Mouse (Mus musculus): ENCODE data around the gene Glrb. TPM values are rescaled to one million over a fixed set of nuclear protein-coding genes. Genes with fewer than 3 reads are reported as not detected.

Gene Glrb
- polyA plus RNA-seq, 1 experiment from 2014 or later, result 0.09 TPM

- Histone ChIP-seq H3K4me1 (replicated peaks) (no peaks in the 10 kb centered on the region), H3K27ac (replicated peaks) (no peak overlapping the region), H3K4me3 (replicated peaks) (no peak overlapping the region), H3K27me3 (no peaks in the 10 kb centered on the region), H3K4me2 (no peak overlapping the region), H3K9me3 (replicated peaks) (no peaks in the 10 kb centered on the region), H3K9ac (no peak overlapping the region), H3K36me3 (replicated peaks) (no peaks in the 10 kb centered on the region)
- no peak for ATAC-seq (ENCODE audit: insufficient read depth)
- WGBS (ENCODE audit: insufficient replicate concordance), result 58% methylated on average over 1 of the region's 1 CpGs
Measured at GRCm38 (mm10) chr3:80818619-80819018, 94.8 kb downstream of the Glrb start.

GRCm38 (mm10) chr3:80813734-80814133 lies 99.7 kb downstream of the Glrb start:
- ATAC-seq (ENCODE audit: insufficient read depth), result no peak
- Histone ChIP-seq H3K27me3 (no peaks in the 10 kb centered on the region), H3K9me3 (replicated peaks) (no peaks in the 10 kb centered on the region), H3K4me3 (replicated peaks) (no peak overlapping the region), H3K36me3 (replicated peaks) (no peaks in the 10 kb centered on the region), H3K9ac (no peak overlapping the region), H3K4me1 (replicated peaks) (no peaks in the 10 kb centered on the region), H3K4me2 (no peak overlapping the region), H3K27ac (replicated peaks) (no peak overlapping the region)

DNA sequence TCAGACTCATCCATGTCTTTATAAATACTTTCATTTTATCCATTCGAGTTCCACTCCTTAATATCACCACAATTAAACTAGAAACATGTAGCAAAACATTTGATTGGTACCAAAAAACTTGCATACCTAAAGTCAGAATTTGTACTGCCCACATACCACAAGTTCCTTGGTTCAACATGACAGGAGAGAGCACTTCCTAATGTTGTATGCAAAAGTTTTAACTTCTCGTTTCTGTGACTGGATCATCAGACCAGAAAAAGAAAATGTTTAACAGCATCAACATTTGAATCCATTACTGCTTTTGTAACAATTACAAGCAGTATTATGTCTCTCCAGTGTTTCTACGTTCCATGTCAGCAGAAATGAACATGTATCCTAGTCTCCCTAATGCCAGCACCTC lies 101.2 kb downstream of the Glrb start:
- no peaks in the 10 kb centered on the region for H3K36me3 ChIP-seq (replicated peaks)
- H3K9me3 ChIP-seq (replicated peaks), result no peaks in the 10 kb centered on the region
- H3K4me2 ChIP-seq, result no peak overlapping the region
- no peak overlapping the region for H3K4me3 ChIP-seq (replicated peaks)
- no peak for ATAC-seq (ENCODE audit: insufficient read depth)
- 32% methylated on average over 3 of the region's 3 CpGs for WGBS (ENCODE audit: insufficient replicate concordance)
- no peaks in the 10 kb centered on the region for H3K4me1 ChIP-seq (replicated peaks)
- H3K27me3 ChIP-seq, result no peaks in the 10 kb centered on the region
- no peak overlapping the region for H3K27ac ChIP-seq (replicated peaks)
- no peak overlapping the region for H3K9ac ChIP-seq

DNA sequence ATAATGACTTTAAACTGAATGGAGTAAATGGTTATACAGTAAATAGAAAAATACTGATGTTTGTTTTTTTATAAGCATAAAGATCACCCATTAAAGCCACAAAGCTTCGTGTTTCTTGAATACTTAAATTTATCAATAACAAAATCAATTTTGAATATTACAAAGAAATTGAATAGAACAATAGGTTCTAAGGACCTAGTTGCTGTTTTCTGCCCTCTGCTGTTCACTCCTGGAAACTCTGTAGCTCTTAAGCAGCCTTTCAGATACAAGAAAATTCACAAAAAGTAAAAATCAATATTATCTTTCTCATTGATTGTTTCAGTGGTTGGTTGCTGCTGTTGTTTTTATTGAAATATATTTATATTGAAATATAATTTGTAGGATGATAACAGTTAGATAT lies 108.1 kb downstream of the Glrb start:
- H3K4me3 ChIP-seq (replicated peaks), result no peak overlapping the region
- WGBS (ENCODE audit: insufficient replicate concordance), result 5% methylated on average over 1 of the region's 1 CpGs
- ATAC-seq (ENCODE audit: insufficient read depth), result no peak

GRCm38 (mm10) chr3:80803811-80804210 lies 109.6 kb downstream of the Glrb start:
- WGBS (ENCODE audit: insufficient replicate concordance), result 43% methylated on average over 1 of the region's 1 CpGs
- no peak overlapping the region for H3K4me3 ChIP-seq (replicated peaks)
- H3K4me1 ChIP-seq (replicated peaks), result no peaks in the 10 kb centered on the region
- H3K36me3 ChIP-seq (replicated peaks), result no peaks in the 10 kb centered on the region
- H3K9ac ChIP-seq, result no peak overlapping the region
- H3K27me3 ChIP-seq, result peaks cover 29% of the 10 kb centered on the region
- no peak for ATAC-seq (ENCODE audit: insufficient read depth)
- no peaks in the 10 kb centered on the region for H3K9me3 ChIP-seq (replicated peaks)
- H3K4me2 ChIP-seq, result no peak overlapping the region
- H3K27ac ChIP-seq (replicated peaks), result no peak overlapping the region

More for the DNA sequence above, 108.1 kb downstream of the Glrb start:
- H3K9ac ChIP-seq, result no peak overlapping the region
- H3K9me3 ChIP-seq (replicated peaks), result no peaks in the 10 kb centered on the region
- H3K4me2 ChIP-seq, result no peak overlapping the region
- H3K27ac ChIP-seq (replicated peaks), result no peak overlapping the region
- no peaks in the 10 kb centered on the region for H3K4me1 ChIP-seq (replicated peaks)
- H3K27me3 ChIP-seq, result peaks cover 26% of the 10 kb centered on the region
- no peaks in the 10 kb centered on the region for H3K36me3 ChIP-seq (replicated peaks)

DNA sequence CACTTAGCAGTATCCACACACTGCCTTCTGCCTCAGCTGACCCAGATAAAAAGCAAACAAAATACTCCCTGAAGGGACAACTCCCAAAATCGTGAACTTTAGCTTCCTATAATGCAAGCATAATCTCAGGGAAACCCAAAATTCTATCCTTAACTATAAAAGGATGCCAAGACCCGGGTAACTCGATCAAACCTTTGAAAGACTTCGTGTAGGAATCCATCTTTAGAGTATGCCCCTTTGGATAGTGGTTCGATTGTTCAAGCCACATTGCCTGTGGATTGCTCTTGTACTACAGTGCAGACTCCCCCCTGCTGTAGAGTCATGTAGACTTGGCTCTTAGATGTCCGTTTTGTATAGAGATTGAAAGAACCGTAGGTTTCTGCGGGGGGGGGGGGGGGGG lies 110.2 kb downstream of the Glrb start:
- H3K4me2 ChIP-seq, result no peak overlapping the region
- peaks cover 29% of the 10 kb centered on the region for H3K27me3 ChIP-seq
- ATAC-seq (ENCODE audit: insufficient read depth), result no peak

DNA sequence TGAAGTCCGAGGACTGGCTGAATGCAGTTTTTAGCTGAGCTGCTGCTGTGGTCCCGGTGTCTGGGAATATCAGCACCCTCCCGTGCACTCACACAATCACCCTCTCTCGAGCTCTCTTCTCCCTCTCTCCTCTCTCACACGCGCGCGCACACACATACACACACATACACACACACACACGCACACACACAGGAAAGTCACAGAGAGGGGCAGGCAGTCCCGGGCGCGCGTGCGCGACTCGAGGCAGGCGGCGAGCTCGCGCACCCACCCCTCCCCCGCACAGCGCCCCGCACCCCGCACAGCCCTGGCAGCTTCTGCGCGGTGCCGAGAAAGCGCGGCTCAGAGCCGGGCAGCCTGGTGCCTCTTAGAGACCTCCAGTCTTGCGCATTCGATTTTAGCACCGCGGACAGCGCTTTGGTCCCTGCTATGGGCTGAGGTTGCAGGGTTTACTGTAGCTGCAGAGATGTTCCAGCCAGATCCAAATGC lies 110.8 kb downstream of the Glrb start, which contains the start of gene Gria2:
Gene Gria2 (minus strand): TSS at position 240 of the 486 bp plus-strand sequence.
- Histone ChIP-seq H3K27ac (replicated peaks) (no peak within 1 kb of the TSS), H3K4me2 (peak within 1 kb of the TSS; percentile 50), H3K4me1 (replicated peaks) (no peaks in the 10 kb centered on the region), H3K27me3 (peaks cover 29% of the 10 kb centered on the region), H3K4me3 (replicated peaks) (no peak within 1 kb of the TSS), H3K9me3 (replicated peaks) (no peaks in the 10 kb centered on the region), H3K36me3 (replicated peaks) (no peaks in the 10 kb centered on the region), H3K9ac (no peak within 1 kb of the TSS)
- ATAC-seq (ENCODE audit: insufficient read depth), result no peak
- 1% methylated on average over 35 of the region's 35 CpGs for WGBS (ENCODE audit: insufficient replicate concordance)

More for the DNA sequence above, 110.2 kb downstream of the Glrb start:
- Histone ChIP-seq H3K9ac (no peak overlapping the region), H3K27ac (replicated peaks) (no peak overlapping the region), H3K4me3 (replicated peaks) (no peak overlapping the region), H3K9me3 (replicated peaks) (no peaks in the 10 kb centered on the region), H3K4me1 (replicated peaks) (no peaks in the 10 kb centered on the region), H3K36me3 (replicated peaks) (no peaks in the 10 kb centered on the region)
- WGBS (ENCODE audit: insufficient replicate concordance), result 50% methylated on average over 8 of the region's 8 CpGs

DNA sequence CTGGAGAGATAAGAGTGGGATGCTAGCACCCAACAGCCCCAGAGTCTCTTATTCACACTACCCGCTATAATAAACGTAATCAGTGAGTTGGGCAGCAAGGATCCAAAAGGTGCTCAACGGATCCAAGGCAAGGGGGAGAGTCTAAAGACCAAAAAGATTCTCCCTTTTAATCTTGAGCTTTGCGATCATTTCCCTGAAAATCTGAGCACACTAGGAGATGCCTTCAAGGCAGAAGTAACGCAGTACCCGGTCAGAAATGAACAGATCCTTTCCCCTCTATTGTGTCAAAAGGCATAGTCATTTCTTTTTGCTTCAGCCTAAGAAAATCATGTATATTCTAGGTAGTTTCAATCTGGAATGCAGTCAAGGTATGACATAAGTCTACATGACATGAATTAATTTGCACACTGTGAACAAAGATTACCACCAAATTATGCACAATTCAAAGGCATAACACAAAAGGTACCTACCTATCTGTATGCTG lies 111.6 kb downstream of the Glrb start:
- Histone ChIP-seq H3K4me2 (no peak overlapping the region), H3K4me3 (replicated peaks) (no peak overlapping the region), H3K4me1 (replicated peaks) (no peaks in the 10 kb centered on the region), H3K27me3 (peaks cover 29% of the 10 kb centered on the region), H3K27ac (replicated peaks) (no peak overlapping the region), H3K36me3 (replicated peaks) (no peaks in the 10 kb centered on the region), H3K9me3 (replicated peaks) (no peaks in the 10 kb centered on the region), H3K9ac (no peak overlapping the region)
- 21% methylated on average over 6 of the region's 6 CpGs for WGBS (ENCODE audit: insufficient replicate concordance)
- ATAC-seq (ENCODE audit: insufficient read depth), result no peak

DNA sequence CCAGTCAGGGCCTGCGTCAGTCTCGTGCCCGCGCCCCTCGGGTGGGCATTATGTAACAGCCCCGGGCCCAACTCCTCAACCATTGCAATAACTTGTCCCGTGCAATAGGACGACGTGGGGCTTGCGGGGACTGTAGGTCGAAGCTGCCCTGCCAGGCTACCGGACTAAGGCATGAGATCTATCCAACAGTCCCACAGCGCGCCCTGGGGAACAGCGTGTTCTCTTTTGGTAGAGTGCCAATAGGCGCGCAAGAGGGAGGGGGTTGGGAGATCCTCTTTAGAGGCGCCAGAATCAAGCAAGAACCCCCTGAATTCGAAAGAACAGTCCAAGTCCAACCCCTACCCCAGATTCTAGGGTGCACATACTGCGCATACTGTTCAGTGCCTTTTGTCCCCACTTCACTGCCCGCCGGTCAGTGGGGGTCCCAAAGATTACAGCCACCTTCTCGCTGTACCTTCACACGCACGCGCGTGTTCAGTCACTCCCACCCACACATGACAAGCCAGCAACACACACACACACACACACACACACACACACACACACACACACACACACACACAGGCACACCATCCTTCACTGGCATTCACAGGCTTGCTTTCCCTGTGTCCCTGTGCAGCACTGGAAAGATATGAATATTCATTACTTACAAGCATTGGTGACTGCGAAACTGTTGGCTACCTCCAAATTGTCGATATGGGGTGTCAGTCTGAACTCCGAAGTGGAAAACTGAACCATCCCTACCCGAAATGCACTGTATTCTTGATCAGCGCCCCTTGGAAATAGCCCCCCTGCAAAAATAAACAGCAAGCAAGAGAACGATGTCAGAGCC lies 112.2 kb downstream of the Glrb start:
- Histone ChIP-seq H3K9me3 (replicated peaks) (no peaks in the 10 kb centered on the region), H3K4me1 (replicated peaks) (no peaks in the 10 kb centered on the region), H3K27me3 (peaks cover 29% of the 10 kb centered on the region), H3K27ac (replicated peaks) (no peak overlapping the region), H3K36me3 (replicated peaks) (no peaks in the 10 kb centered on the region), H3K9ac (no peak overlapping the region), H3K4me3 (replicated peaks) (no peak overlapping the region), H3K4me2 (peak overlapping the region; percentile 7; the same call in 1 of the 2 replicates)
- WGBS (ENCODE audit: insufficient replicate concordance), result 10% methylated on average over 33 of the region's 33 CpGs
- no peak for ATAC-seq (ENCODE audit: insufficient read depth)

DNA sequence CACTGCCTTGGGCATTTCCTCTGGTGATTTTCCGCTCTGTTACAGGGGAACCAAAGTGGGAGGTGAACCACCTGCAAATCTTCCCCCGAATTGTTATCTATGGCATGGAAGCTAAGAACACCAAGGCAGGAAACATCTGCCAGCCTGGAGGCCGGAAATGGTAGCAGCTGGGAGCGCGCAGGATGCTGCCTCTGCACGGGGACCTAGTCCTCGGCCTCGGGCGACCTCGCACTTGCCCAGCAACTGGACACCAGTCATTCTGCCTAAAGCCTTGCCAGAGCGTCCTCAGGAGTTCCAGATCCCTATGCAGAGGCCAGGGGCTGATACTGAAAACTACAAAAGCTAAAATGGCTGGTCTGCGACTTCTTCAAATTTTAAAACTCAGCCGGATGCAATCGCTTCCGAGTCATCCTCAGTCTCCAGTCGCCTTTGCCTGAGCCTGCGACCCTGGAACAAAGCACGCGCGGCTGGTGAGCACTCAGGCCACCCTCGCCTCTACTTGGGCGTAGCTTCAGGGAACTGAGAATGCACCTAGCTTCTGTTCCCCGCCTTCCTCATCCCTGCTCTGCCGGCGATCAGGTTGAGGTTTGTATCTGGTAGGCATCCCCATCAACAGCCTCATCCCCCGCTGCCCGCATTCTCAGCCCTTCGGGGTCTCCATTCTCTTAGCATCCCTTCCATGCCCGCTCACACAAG lies 113.0 kb downstream of the Glrb start:
- no peak for ATAC-seq (ENCODE audit: insufficient read depth)
- Histone ChIP-seq H3K4me2 (peak overlapping the region; percentile 7), H3K36me3 (replicated peaks) (no peaks in the 10 kb centered on the region), H3K27ac (replicated peaks) (no peak overlapping the region), H3K9me3 (replicated peaks) (no peaks in the 10 kb centered on the region), H3K27me3 (peaks cover 29% of the 10 kb centered on the region), H3K4me3 (replicated peaks) (no peak overlapping the region), H3K9ac (no peak overlapping the region), H3K4me1 (replicated peaks) (no peaks in the 10 kb centered on the region)
- WGBS (ENCODE audit: insufficient replicate concordance), result 3% methylated on average over 29 of the region's 29 CpGs

DNA sequence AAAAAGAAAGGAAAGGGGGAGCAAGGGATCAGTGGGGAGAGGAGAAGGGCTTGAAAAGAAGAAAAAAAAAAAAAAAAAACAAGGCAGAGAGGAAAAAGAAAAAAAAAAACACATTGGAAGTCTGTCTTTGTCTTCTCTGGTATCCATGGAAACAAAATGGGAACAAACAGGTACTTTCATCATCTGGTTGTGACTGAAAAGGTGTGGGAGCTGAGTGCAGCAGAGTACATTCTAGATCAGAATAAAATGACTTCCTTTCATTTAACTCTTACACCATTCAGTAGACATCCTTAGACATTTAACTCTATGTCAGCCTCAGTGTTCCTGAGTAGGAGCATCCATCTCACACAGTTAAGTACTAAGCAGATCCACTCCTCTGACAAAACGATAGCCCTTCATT lies 115.5 kb downstream of the Glrb start:
- ATAC-seq (ENCODE audit: insufficient read depth), result no peak
- Histone ChIP-seq H3K4me1 (replicated peaks) (no peaks in the 10 kb centered on the region), H3K9ac (no peak overlapping the region), H3K4me2 (no peak overlapping the region), H3K36me3 (replicated peaks) (no peaks in the 10 kb centered on the region), H3K27me3 (peaks cover 28% of the 10 kb centered on the region), H3K4me3 (replicated peaks) (no peak overlapping the region), H3K9me3 (replicated peaks) (no peaks in the 10 kb centered on the region), H3K27ac (replicated peaks) (no peak overlapping the region)
- 57% methylated on average over 1 of the region's 1 CpGs for WGBS (ENCODE audit: insufficient replicate concordance)

All from liver, embryonic 15.5 days (tissue).